In the genomic region with DNA sequence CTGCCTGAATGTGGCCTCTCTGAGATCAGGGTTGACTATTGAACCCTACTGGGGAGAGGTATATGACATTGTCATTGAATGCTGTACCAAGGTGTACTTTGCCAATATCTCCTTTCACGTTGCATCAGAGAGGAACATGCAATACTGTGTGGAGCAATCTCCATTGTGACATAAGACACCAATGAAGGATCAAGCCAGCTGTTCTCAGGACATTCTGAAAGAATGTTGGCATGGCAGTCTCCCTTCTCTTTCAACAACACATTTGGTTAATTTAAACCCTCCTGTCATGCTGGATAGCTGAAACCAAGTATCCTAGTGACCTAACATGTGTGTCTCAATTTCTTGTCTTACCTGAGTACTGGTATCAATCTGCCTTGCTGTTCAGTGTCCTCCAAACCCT, we compare ENCODE assay signal across 26 mouse cellular contexts.
DNase-seq lines count a peak whose midpoint lies in the region; ATAC-seq and TF ChIP-seq lines count a peak whose summit lies in the region.
"Had no signal": no experiment of that assay in that cellular context is flagged by ENCODE, and none has a peak within 500 bp of the region (broad histone marks: within the 10 kb centered on the region; RNA-seq: fewer than 3 reads in every experiment).

No protein-coding gene starts in this region.

- no peaks in the 10 kb centered on the region for H3K4me1 ChIP-seq in lung, postnatal 0 days (ENCODE audit: insufficient read depth, low read depth, low read length)
- no peaks in the 10 kb centered on the region for H3K4me1 ChIP-seq in lung, adult 2 months (ENCODE audit: control insufficient read depth, insufficient read depth, low read length)
- H3K4me1 ChIP-seq: embryonic facial prominence, embryonic 12.5 days had no signal

- H3K4me2 ChIP-seq in lung, postnatal 0 days (replicated peaks; ENCODE audit: low read depth, low read length), result no peak overlapping the region
- H3K4me2 ChIP-seq: embryonic facial prominence, embryonic 12.5 days; forebrain, embryonic 15.5 days; lung, embryonic 14.5 days; midbrain, embryonic 12.5 days; neural tube, embryonic 12.5 days had no signal

- no peaks in the 10 kb centered on the region for H3K9me3 ChIP-seq in lung, postnatal 0 days (ENCODE audit: low read length)
- H3K9me3 ChIP-seq: embryonic facial prominence, embryonic 12.5 days; forebrain, embryonic 10.5 days; forebrain, embryonic 15.5 days; midbrain, embryonic 12.5 days; neural tube, embryonic 12.5 days had no signal

- no peak for TF ChIP-seq POLR2A in lung, adult 2 months (IDR thresholded peaks at IDR 0.05; ENCODE audit: borderline replicate concordance, extremely low read depth, low read depth, low read length)

- H3K27ac ChIP-seq in lung, postnatal 0 days (ENCODE audit: low read length), result no peak overlapping the region
- H3K27ac ChIP-seq: embryonic facial prominence, embryonic 12.5 days; forebrain, embryonic 10.5 days; forebrain, embryonic 15.5 days; liver, embryonic 14.5 days; midbrain, embryonic 12.5 days; neural tube, embryonic 12.5 days had no signal

- TF ChIP-seq EP300 in lung, postnatal 0 days (IDR thresholded peaks at IDR 0.05), result no peak

- TF ChIP-seq CTCF in lung, postnatal 0 days (IDR thresholded peaks at IDR 0.05), result no peak
- TF ChIP-seq CTCF in lung, adult 2 months (IDR thresholded peaks at IDR 0.05; ENCODE audit: insufficient read depth, low read length), result no peak

- H3K4me3 ChIP-seq in lung, postnatal 0 days (ENCODE audit: low read depth, low read length), result no peak overlapping the region
- H3K4me3 ChIP-seq in lung, adult 2 months (replicated peaks; ENCODE audit: extremely low read depth, low read depth, low read length), result no peak overlapping the region
- H3K4me3 ChIP-seq: embryonic facial prominence, embryonic 12.5 days; forebrain, embryonic 10.5 days; forebrain, embryonic 15.5 days; megakaryocyte, embryonic 14.5 days; midbrain, embryonic 12.5 days; myocyte; neural tube, embryonic 12.5 days had no signal

- H3K27me3 ChIP-seq in lung, postnatal 0 days (replicated peaks; ENCODE audit: insufficient read depth, low read length), result 0 out of 2 replicates have a peak, but pooled peaks cover 4% of the 10 kb centered on the region
- H3K27me3 ChIP-seq: forebrain, embryonic 15.5 days; midbrain, embryonic 12.5 days; neural tube, embryonic 12.5 days had no signal

- peak; percentile 31 for DNase-seq in lung, postnatal 0 days (ENCODE audit: low spot score)
- no peak for DNase-seq in lung, adult 2 months
- peak; percentile 84 for DNase-seq in fat pad, adult 2 months (ENCODE audit: extremely low read depth, low read depth, low spot score)
- DNase-seq in lung, postnatal 25 days (ENCODE audit: low spot score), result peak; percentile 12
- no peak for DNase-seq in urinary bladder, adult 2 months (ENCODE audit: low spot score)
- no peak for DNase-seq in frontal cortex, adult 2 months (ENCODE audit: extremely low spot score in 1 of 2, low spot score in 1 of 2)
- DNase-seq: cerebellum, adult 11 months; cerebellum, adult 9-11 months; embryo, embryonic 11 days; heart, postnatal 14 days; kidney, adult 2 months; kidney, postnatal 4 days; layer of hippocampus, postnatal 36 days; left cerebral cortex, postnatal 4 days; lung, embryonic 14.5 days; thymus, postnatal 4 days had no signal

- ATAC-seq in lung, postnatal 0 days, result no peak
- ATAC-seq: activated CD4-positive, CD25-positive, alpha-beta regulatory T cell, adult 4 months; forebrain, embryonic 15.5 days; hindbrain, embryonic 16.5 days had no signal

- 57% methylated on average over 1 of the region's 1 CpGs for WGBS in lung, postnatal 0 days
- WGBS in lung, adult 2 months, result 77% methylated on average over 1 of the region's 1 CpGs

- H3K36me3 ChIP-seq in lung, postnatal 0 days (ENCODE audit: insufficient read depth, low read length), result no peaks in the 10 kb centered on the region
- H3K36me3 ChIP-seq: embryonic facial prominence, embryonic 12.5 days; forebrain, embryonic 10.5 days; forebrain, embryonic 15.5 days; midbrain, embryonic 12.5 days; neural tube, embryonic 12.5 days had no signal

- H3K9ac ChIP-seq in lung, postnatal 0 days (replicated peaks; ENCODE audit: low read depth), result no peak overlapping the region
- H3K9ac ChIP-seq: embryonic facial prominence, embryonic 12.5 days; forebrain, embryonic 15.5 days; liver, embryonic 14.5 days; lung, embryonic 14.5 days; midbrain, embryonic 12.5 days; neural tube, embryonic 12.5 days had no signal

Comparison
In these comparisons a context has a peak if more than half of its experiments do, and no peak if none do; other contexts are left out.
1. DNase-seq: peak in lung, postnatal 0 days (single experiment), fat pad, adult 2 months (single experiment) and lung, postnatal 25 days (single experiment); none in lung, adult 2 months (single experiment), urinary bladder, adult 2 months (single experiment) and frontal cortex, adult 2 months (0 of 2).